Mouse (Mus musculus) limb, embryonic 12.5 days (tissue): Measurements from ENCODE around the gene Tnik. TPM values are rescaled to one million over a fixed set of nuclear protein-coding genes. Genes with fewer than 3 reads are reported as not detected.
A peak's percentile ranks its signal among the peaks of the same experiment; 100 is the strongest.

Experiments used
- ATAC-seq: fragments of 200-750 bp; cut with Nextera tagmentation; 2 replicates; pipeline ENCODE4 v1.8.0; 2017; ENCODE audit warnings: low read depth, moderate TSS enrichment; ENCODE audit not compliant: insufficient number of reproducible peaks, insufficient read depth, low FRiP score, low TSS enrichment
- H3K27ac ChIP-seq: fragments of 300-500 bp; sonication (generic); 2 replicates; pipeline ENCODE4 v1.5.1; 2016; ENCODE audit warnings: mild to moderate bottlenecking, moderate library complexity
- H3K27me3 ChIP-seq: fragments of 300-500 bp; sonication (generic); 2 replicates; pipeline ENCODE4 v1.6.1; 2016; ENCODE audit warnings: mild to moderate bottlenecking, moderate library complexity
- H3K36me3 ChIP-seq: fragments of 300-500 bp; sonication (generic); 2 replicates; pipeline ENCODE4 v1.6.1; 2016; ENCODE audit warnings: mild to moderate bottlenecking, moderate library complexity
- H3K4me1 ChIP-seq: fragments of 300-500 bp; sonication (generic); replicated peaks from 2 replicates; pipeline ENCODE4 v1.6.1; 2016
- H3K4me2 ChIP-seq: fragments of 300-500 bp; sonication (generic); 2 replicates; pipeline ENCODE4 v1.6.1; 2016; ENCODE audit warnings: mild to moderate bottlenecking, moderate library complexity
- H3K4me3 ChIP-seq: fragments of 300-500 bp; sonication (generic); replicated peaks from 2 replicates; pipeline ENCODE4 v1.5.1; 2016; ENCODE audit warnings: mild to moderate bottlenecking
- H3K9ac ChIP-seq: fragments of 300-500 bp; sonication (generic); replicated peaks from 2 replicates; pipeline ENCODE4 v1.6.1; 2016; ENCODE audit warnings: mild to moderate bottlenecking, moderate library complexity
- H3K9me3 ChIP-seq: fragments of 300-500 bp; sonication (generic); 2 replicates; pipeline ENCODE4 v1.6.1; 2016; ENCODE audit warnings: mild to moderate bottlenecking, moderate library complexity
- whole genome bisulfite sequencing: fragments of 180-500 bp; shearing (Covaris S2); methylation state at CpG from one replicate; pipeline ENCODE4 v1.1.7; 2016; 5-methylcytosine and 5-hydroxymethylcytosine counted together
- polyA plus RNA-seq: library from polyadenylated mRNA; unstranded; fragments of >200 nt; fragmentation: Nextera tagmentation; extraction: Ambion mirVana; gene quantifications from 2 replicates; pipeline ENCODE4 v1.2.1, GENCODE M21; 2016

Tnik gene
- 7.1 and 9.7 TPM in 2 replicates for polyA plus RNA-seq

DNA sequence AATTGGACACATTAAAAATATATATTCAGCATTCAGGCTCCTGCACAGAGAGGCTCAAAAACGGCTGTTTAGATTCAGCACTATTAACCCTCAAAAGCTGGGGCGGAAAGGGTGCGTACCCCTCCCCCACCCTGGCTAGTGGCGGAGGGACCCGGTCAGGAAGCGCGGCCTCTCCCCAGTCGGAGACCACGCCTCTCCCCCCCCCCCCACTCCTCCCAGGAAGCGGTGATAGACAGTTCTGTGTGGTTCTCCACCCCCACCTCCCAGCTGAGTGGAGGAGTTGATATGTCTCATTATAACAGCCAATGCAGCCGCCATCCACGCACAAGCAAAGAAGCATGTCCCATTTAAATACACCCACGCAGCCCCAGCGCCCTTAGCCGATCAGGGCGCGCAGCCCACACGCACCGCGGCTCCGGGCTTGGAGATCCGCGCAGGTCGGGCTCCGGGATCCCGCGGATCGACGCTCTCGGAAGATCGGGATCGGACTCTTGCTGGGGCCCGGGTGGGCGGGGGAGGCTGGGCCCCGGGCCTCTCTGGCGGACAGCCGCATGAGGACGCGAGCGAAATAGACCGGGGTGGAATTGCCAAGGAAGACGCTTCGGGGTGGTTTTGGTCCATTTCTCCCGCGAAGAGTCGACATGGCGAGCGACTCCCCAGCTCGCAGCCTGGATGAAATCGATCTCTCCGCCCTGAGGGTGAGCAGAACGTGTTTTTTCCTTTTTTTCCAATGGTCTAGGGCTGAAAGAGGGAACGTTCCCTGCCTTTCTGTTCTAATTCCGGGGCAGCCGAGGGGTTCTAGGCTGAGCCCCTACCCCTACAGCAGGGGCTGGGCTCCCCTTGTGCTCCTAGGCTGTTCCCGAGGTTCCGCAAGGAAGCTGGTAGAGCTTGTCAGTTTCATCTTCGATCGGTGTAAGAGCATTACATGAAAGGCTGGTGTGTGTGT, at the start of gene Tnik:
Gene Tnik (plus strand): TSS at position 213 of the 946 bp plus-strand sequence.
- H3K9me3 ChIP-seq: no peaks in the 10 kb centered on the region
- no peaks in the 10 kb centered on the region for H3K36me3 ChIP-seq
- H3K27ac ChIP-seq: no peak within 1 kb of the TSS; the same call in 1 of the 2 replicates
- peak within 1 kb of the TSS; percentile 96 for H3K4me2 ChIP-seq
- WGBS: under 1% methylated on average over 59 of the region's 59 CpGs
- peak within 1 kb of the TSS; percentile 61 for H3K4me3 ChIP-seq
- H3K4me1 ChIP-seq: peaks cover 12% of the 10 kb centered on the region
- H3K27me3 ChIP-seq: peaks cover 52% of the 10 kb centered on the region
- ATAC-seq: peak; percentile 75
- H3K9ac ChIP-seq: peak within 1 kb of the TSS; percentile 69

DNA sequence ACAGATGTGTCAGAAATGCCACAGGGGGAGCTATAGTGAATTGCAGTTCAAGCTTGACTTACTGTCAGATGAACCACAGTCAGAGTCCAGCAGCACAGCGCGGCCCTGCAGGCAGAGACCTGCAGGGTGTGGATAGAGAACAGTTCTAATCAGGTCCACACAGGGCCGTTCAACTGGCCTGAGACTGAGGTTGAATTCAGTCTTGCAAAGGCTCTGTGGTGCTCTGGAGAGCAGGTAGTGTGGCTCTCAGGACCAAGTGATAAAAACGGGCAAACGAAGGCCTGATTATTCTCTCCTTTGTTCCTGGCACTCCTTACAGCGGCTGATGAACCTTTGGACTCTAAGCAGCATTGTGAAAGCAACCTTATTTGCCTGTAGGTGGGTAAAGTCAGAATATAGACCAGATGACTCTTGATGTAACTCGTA, 48.1 kb upstream of the Tnik start:
- 82% methylated on average over 7 of the region's 7 CpGs for WGBS

DNA sequence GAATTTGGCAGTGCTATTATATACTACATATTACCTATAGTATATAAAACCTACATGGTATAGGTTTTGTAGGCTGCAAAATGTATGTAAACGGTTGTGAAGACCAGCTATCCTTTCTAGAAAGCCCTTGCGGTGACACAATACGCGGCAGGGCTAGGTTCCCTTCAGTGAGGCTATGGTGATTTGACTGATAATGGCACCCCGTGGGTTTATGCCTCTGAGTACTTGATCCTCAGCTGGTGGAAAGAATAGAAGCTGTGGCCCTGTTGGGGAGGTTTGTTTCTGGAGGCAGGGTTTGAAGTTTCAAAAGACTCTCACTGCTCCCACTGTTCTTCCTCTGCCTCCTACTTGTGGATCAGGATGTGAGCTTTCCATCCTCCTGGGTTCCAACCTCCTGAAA, 46.0 kb upstream of the Tnik start:
- Histone ChIP-seq H3K4me2 (no peak overlapping the region), H3K9me3 (no peaks in the 10 kb centered on the region), H3K27ac (no peak overlapping the region), H3K9ac (no peak overlapping the region), H3K4me1 (no peaks in the 10 kb centered on the region), H3K4me3 (no peak overlapping the region), H3K36me3 (no peaks in the 10 kb centered on the region), H3K27me3 (no peaks in the 10 kb centered on the region)
- WGBS: 36% methylated on average over 5 of the region's 5 CpGs
- no peak for ATAC-seq

More for the DNA sequence above, 48.1 kb upstream of the Tnik start:
- H3K27ac ChIP-seq: no peak overlapping the region
- H3K4me2 ChIP-seq: no peak overlapping the region
- no peaks in the 10 kb centered on the region for H3K9me3 ChIP-seq
- H3K4me1 ChIP-seq: no peaks in the 10 kb centered on the region
- no peaks in the 10 kb centered on the region for H3K36me3 ChIP-seq
- no peak overlapping the region for H3K4me3 ChIP-seq
- H3K9ac ChIP-seq: no peak overlapping the region
- ATAC-seq: no peak
- no peaks in the 10 kb centered on the region for H3K27me3 ChIP-seq

- Histone ChIP-seq H3K27me3 (no peaks in the 10 kb centered on the region), H3K9me3 (no peaks in the 10 kb centered on the region), H3K4me3 (no peak overlapping the region), H3K36me3 (no peaks in the 10 kb centered on the region), H3K27ac (no peak overlapping the region), H3K9ac (no peak overlapping the region), H3K4me2 (no peak overlapping the region), H3K4me1 (peaks cover 3% of the 10 kb centered on the region)
- ATAC-seq: no peak
- WGBS: 89% methylated on average over 7 of the region's 7 CpGs
Measured at GRCm38 (mm10) chr3:28219533-28219932, 43.5 kb upstream of the Tnik start.

DNA sequence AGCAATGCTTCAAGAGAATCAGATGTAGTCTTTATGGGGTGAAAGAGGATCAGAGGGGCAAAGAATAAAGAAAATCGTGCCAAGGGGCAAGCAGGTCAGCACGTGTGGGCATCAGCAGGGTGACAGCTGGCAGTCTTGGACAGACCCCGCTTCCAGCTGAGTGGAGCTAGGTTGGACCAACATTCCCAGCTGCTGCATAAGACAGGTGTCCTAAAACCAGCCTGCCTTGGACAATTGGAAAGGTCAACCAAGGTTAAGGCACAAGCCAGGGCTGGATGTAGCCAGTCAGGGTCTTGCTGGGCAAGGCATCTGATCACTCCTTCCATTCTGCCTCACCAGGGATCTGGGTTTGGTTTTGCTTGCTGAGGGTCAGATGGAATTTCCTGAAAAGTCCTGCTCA, 43.0 kb upstream of the Tnik start:
- H3K27ac ChIP-seq: no peak overlapping the region
- WGBS: 83% methylated on average over 3 of the region's 3 CpGs
- ATAC-seq: no peak
- no peaks in the 10 kb centered on the region for H3K27me3 ChIP-seq
- H3K36me3 ChIP-seq: no peaks in the 10 kb centered on the region
- 0 out of 2 replicates have a peak overlapping the region, but pooled peaks have one; percentile 4 for H3K9ac ChIP-seq
- H3K9me3 ChIP-seq: no peaks in the 10 kb centered on the region
- peaks cover 7% of the 10 kb centered on the region for H3K4me1 ChIP-seq
- H3K4me3 ChIP-seq: no peak overlapping the region
- H3K4me2 ChIP-seq: no peak overlapping the region

GRCm38 (mm10) chr3:28224437-28225356, 38.3 kb upstream of the Tnik start:
- no peaks in the 10 kb centered on the region for H3K9me3 ChIP-seq
- no peak overlapping the region for H3K4me3 ChIP-seq
- H3K4me2 ChIP-seq: no peak overlapping the region
- H3K36me3 ChIP-seq: no peaks in the 10 kb centered on the region
- no peaks in the 10 kb centered on the region for H3K27me3 ChIP-seq
- no peak overlapping the region for H3K9ac ChIP-seq
- no peak overlapping the region for H3K27ac ChIP-seq
- H3K4me1 ChIP-seq: peaks cover 8% of the 10 kb centered on the region
- no peak for ATAC-seq
- 68% methylated on average over 15 of the region's 15 CpGs for WGBS

DNA sequence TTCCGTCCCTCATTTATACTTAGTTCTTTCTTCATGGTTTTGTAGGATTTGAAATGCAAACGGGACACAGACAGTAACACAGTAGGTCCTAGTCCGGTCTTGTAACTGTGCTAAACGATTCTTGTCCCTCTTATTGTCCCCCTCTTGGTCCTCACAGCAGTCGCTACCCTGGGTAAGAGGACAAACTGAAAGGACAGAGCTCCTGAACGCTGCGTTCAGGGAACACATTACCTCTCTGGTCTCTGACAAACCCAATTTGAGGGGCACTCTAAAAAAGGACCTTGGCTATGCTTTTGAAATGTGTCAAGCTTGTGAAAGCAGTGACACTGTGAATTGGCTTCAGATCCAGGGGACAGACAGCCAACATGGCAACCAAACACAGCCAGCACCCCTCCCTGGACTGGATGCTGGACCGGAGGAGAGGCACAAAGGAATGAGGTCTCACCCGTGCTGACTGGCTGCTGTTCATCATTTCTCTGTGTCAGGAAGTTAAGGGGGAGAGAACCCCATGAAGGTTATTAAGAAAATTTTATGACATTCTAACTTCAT, 37.6 kb upstream of the Tnik start:
- H3K9me3 ChIP-seq: no peaks in the 10 kb centered on the region
- no peaks in the 10 kb centered on the region for H3K36me3 ChIP-seq
- no peak overlapping the region for H3K27ac ChIP-seq
- no peak overlapping the region for H3K4me2 ChIP-seq
- H3K9ac ChIP-seq: no peak overlapping the region
- no peaks in the 10 kb centered on the region for H3K27me3 ChIP-seq
- no peak overlapping the region for H3K4me3 ChIP-seq
- peaks cover 8% of the 10 kb centered on the region for H3K4me1 ChIP-seq
- no peak for ATAC-seq
- 79% methylated on average over 9 of the region's 9 CpGs for WGBS

GRCm38 (mm10) chr3:28226181-28226580, 36.8 kb upstream of the Tnik start:
- Histone ChIP-seq H3K4me3 (no peak overlapping the region), H3K9ac (no peak overlapping the region), H3K4me1 (peaks cover 8% of the 10 kb centered on the region), H3K27me3 (no peaks in the 10 kb centered on the region), H3K4me2 (no peak overlapping the region), H3K9me3 (no peaks in the 10 kb centered on the region), H3K36me3 (no peaks in the 10 kb centered on the region), H3K27ac (no peak overlapping the region)
- 93% methylated on average over 19 of the region's 19 CpGs for WGBS
- no peak for ATAC-seq

- Histone ChIP-seq H3K9me3 (no peaks in the 10 kb centered on the region), H3K4me3 (no peak overlapping the region), H3K4me1 (peaks cover 8% of the 10 kb centered on the region), H3K27ac (no peak overlapping the region), H3K27me3 (no peaks in the 10 kb centered on the region), H3K9ac (no peak overlapping the region), H3K36me3 (no peaks in the 10 kb centered on the region), H3K4me2 (no peak overlapping the region)
- ATAC-seq: no peak
- 64% methylated on average over 4 of the region's 4 CpGs for WGBS
Measured at GRCm38 (mm10) chr3:28228930-28229329, 34.1 kb upstream of the Tnik start.

DNA sequence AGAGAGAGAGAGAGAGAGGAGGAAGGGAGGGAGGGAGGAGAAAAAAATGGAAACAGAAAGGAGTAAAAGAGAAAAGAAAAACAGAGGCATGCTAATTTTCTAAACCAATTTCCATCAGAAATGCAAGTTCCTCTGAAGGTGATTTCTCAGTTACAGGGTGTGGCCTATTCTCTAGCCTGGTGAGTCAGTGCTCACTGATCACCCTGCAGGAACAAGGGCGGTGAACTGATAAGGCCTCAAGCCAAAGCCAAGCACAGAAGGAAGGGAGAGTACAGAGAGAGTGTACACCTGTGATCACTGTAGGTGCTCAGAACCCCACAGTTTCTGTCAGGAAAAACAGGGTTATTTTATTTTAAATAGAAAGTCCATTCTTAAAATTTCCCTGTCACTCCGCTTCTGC, 33.5 kb upstream of the Tnik start:
- H3K9ac ChIP-seq: no peak overlapping the region
- H3K4me1 ChIP-seq: peaks cover 6% of the 10 kb centered on the region
- 85% methylated on average over 2 of the region's 2 CpGs for WGBS
- no peak for ATAC-seq
- H3K4me3 ChIP-seq: no peak overlapping the region
- no peaks in the 10 kb centered on the region for H3K36me3 ChIP-seq
- no peaks in the 10 kb centered on the region for H3K9me3 ChIP-seq
- H3K27ac ChIP-seq: no peak overlapping the region
- no peaks in the 10 kb centered on the region for H3K27me3 ChIP-seq
- no peak overlapping the region for H3K4me2 ChIP-seq

DNA sequence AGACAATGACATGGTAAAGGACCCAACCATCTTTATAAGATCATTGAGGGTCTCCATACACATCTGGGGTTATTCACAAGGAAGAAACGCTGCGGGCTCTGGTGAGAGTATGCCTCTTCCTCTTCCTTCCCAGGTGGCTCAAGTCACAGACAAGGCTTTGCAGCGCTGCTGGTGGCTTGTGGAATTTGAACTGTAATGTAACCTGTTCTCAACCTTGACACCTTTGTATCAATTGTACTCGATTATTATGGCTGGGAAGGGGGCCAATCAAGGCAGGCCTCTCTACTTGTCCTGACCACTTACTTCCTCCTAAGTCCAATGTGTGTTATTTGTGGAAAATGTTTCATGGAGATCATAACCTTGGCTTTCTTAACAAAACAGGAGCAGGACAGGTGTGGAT, 30.1 kb upstream of the Tnik start:
- Histone ChIP-seq H3K27me3 (no peaks in the 10 kb centered on the region), H3K9ac (no peak overlapping the region), H3K27ac (no peak overlapping the region), H3K36me3 (no peaks in the 10 kb centered on the region), H3K4me2 (no peak overlapping the region), H3K9me3 (no peaks in the 10 kb centered on the region), H3K4me1 (no peaks in the 10 kb centered on the region), H3K4me3 (no peak overlapping the region)
- WGBS: 91% methylated on average over 4 of the region's 4 CpGs
- no peak for ATAC-seq
